9 mouse cellular contexts compared by ENCODE assay signal in the genomic region with DNA sequence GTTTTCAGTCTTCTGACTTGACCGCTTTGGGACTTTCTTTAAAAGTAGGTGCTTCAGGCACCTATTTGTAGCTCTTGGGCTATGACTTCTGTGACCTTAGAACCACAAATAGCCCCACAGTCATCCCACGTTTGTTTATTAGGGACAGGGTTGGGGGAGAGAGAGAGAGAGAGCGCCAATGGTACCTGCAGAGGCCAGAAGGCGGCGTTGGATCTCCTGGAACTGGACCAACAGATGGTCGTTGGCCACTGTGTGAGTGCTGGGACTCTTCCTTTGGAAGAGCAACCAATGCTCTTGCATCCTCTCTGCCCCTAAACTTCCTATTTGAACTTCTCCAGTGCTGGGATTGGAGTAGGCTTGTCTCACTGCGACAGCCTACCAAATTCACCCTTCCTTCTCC. TPM values are rescaled to one million over a fixed set of nuclear protein-coding genes. Genes with fewer than 3 reads are reported as not detected.
DNase-seq lines count a peak whose midpoint lies in the region; ATAC-seq lines count a peak whose summit lies in the region.
"Had no signal": no experiment of that assay in that cellular context is flagged by ENCODE, and none has a peak within 500 bp of the region (broad histone marks: within the 10 kb centered on the region; RNA-seq: fewer than 3 reads in every experiment).

No protein-coding gene starts in this region.

- no peak for ATAC-seq in hindbrain, embryonic 14.5 days (ENCODE audit: low FRiP score)
- ATAC-seq in forebrain, embryonic 16.5 days = no peak
- no peak for ATAC-seq in liver, embryonic 15.5 days (ENCODE audit: insufficient read depth)
- ATAC-seq in megakaryocyte, adult 5-6 weeks (ENCODE audit: poor library complexity, severe bottlenecking) = no peak
- ATAC-seq in frontal cortex, adult (ENCODE audit: low TSS enrichment) = no peak

- 0 out of 2 replicates have a peak overlapping the region, but pooled peaks have one; percentile 13 for H3K4me2 ChIP-seq in hindbrain, embryonic 14.5 days (replicated peaks)
- no peak overlapping the region for H3K4me2 ChIP-seq in forebrain, embryonic 16.5 days (ENCODE audit: low read length)
- H3K4me2 ChIP-seq in liver, embryonic 15.5 days = peak overlapping the region; percentile 2; the same call in 1 of the 2 replicates

- H3K27me3 ChIP-seq in hindbrain, embryonic 14.5 days (ENCODE audit: control insufficient read depth, insufficient read depth, low read length) = no peaks in the 10 kb centered on the region
- H3K27me3 ChIP-seq in hindbrain, embryonic 10.5 days (ENCODE audit: insufficient read depth, poor library complexity, severe bottlenecking) = peaks cover 5% of the 10 kb centered on the region; the same call in 1 of the 2 replicates
- no peaks in the 10 kb centered on the region for H3K27me3 ChIP-seq in forebrain, embryonic 16.5 days (replicated peaks; ENCODE audit: control insufficient read depth, insufficient read depth, low read length)
- H3K27me3 ChIP-seq in liver, embryonic 15.5 days = peaks cover 10% of the 10 kb centered on the region

- no peaks in the 10 kb centered on the region for H3K9me3 ChIP-seq in hindbrain, embryonic 14.5 days (ENCODE audit: control insufficient read depth, low read length)
- H3K9me3 ChIP-seq in hindbrain, embryonic 10.5 days = no peaks in the 10 kb centered on the region
- H3K9me3 ChIP-seq in forebrain, embryonic 16.5 days (ENCODE audit: control insufficient read depth, low read length) = no peaks in the 10 kb centered on the region
- H3K9me3 ChIP-seq in liver, embryonic 15.5 days (replicated peaks) = no peaks in the 10 kb centered on the region

- H3K27ac ChIP-seq in hindbrain, embryonic 14.5 days = no peak overlapping the region
- H3K27ac ChIP-seq in hindbrain, embryonic 10.5 days = no peak overlapping the region; the same call in 1 of the 2 replicates
- H3K27ac ChIP-seq in brown adipose tissue, adult 24 weeks (replicated peaks; ENCODE audit: low read depth, low read length) = peak overlapping the region; percentile 58
- H3K27ac ChIP-seq in forebrain, embryonic 16.5 days (ENCODE audit: low read length) = peak overlapping the region; percentile 20; the same call in 1 of the 2 replicates
- H3K27ac ChIP-seq in liver, embryonic 15.5 days (replicated peaks) = peak overlapping the region; percentile 73

- peaks cover 44% of the 10 kb centered on the region for H3K4me1 ChIP-seq in hindbrain, embryonic 14.5 days (replicated peaks; ENCODE audit: control insufficient read depth, insufficient read depth, low read length)
- H3K4me1 ChIP-seq in hindbrain, embryonic 10.5 days (replicated peaks) = peaks cover 70% of the 10 kb centered on the region
- H3K4me1 ChIP-seq in brown adipose tissue, adult 24 weeks (ENCODE audit: control insufficient read depth, insufficient read depth, insufficient read length, low read length) = peaks cover 28% of the 10 kb centered on the region
- H3K4me1 ChIP-seq in forebrain, embryonic 16.5 days (replicated peaks; ENCODE audit: control insufficient read depth, insufficient read depth, low read length) = peaks cover 56% of the 10 kb centered on the region
- H3K4me1 ChIP-seq in liver, embryonic 15.5 days (replicated peaks) = peaks cover 95% of the 10 kb centered on the region

- no peak for DNase-seq in hindbrain, embryonic 14.5 days (ENCODE audit: low spot score)
- DNase-seq in hindbrain, embryonic 10.5 days (ENCODE audit: low spot score) = no peak
- DNase-seq in c-Kit-positive CD71-positive TER-119-positive erythroid progenitor cells, embryonic 14.5 days (ENCODE audit: low spot score) = no peak

- no peaks in the 10 kb centered on the region for H3K36me3 ChIP-seq in hindbrain, embryonic 14.5 days (replicated peaks; ENCODE audit: control insufficient read depth, insufficient read depth)
- H3K36me3 ChIP-seq in hindbrain, embryonic 10.5 days = no peaks in the 10 kb centered on the region
- H3K36me3 ChIP-seq in forebrain, embryonic 16.5 days (ENCODE audit: control insufficient read depth, insufficient read depth) = no peaks in the 10 kb centered on the region
- H3K36me3 ChIP-seq in liver, embryonic 15.5 days (replicated peaks) = no peaks in the 10 kb centered on the region

- WGBS in hindbrain, embryonic 14.5 days = 41% methylated on average over 7 of the region's 7 CpGs
- WGBS in hindbrain, embryonic 10.5 days = 35% methylated on average over 7 of the region's 7 CpGs
- WGBS in forebrain, embryonic 16.5 days = 33% methylated on average over 7 of the region's 7 CpGs
- WGBS in liver, embryonic 15.5 days (ENCODE audit: insufficient replicate concordance) = 28% methylated on average over 7 of the region's 7 CpGs

- H3K4me3 ChIP-seq in hindbrain, embryonic 14.5 days (replicated peaks; ENCODE audit: low read length) = no peak overlapping the region
- H3K4me3 ChIP-seq in hindbrain, embryonic 10.5 days = no peak overlapping the region
- H3K4me3 ChIP-seq in brown adipose tissue, adult 24 weeks (ENCODE audit: insufficient read depth, low read depth, low read length) = no peak overlapping the region
- H3K4me3 ChIP-seq in forebrain, embryonic 16.5 days (replicated peaks; ENCODE audit: low read length) = no peak overlapping the region
- H3K4me3 ChIP-seq in liver, embryonic 15.5 days (replicated peaks) = no peak overlapping the region
- H3K4me3 ChIP-seq: erythroblast, embryonic 14.5 days had no signal

- no peak overlapping the region for H3K9ac ChIP-seq in hindbrain, embryonic 14.5 days
- H3K9ac ChIP-seq in forebrain, embryonic 16.5 days (replicated peaks; ENCODE audit: low read depth, low read length) = no peak overlapping the region
- H3K9ac ChIP-seq in liver, embryonic 15.5 days = no peak overlapping the region

RNA-seq across cellular contexts. Expression of a gene that starts 8.1 kb away (rescaled TPM):
- 23.6 and 24.1 TPM in 2 replicates for polyA plus RNA-seq in hindbrain, embryonic 14.5 days (2014; fragmentation: Nextera tagmentation; extraction: Ambion mirVana)
- 24.4 and 25.2 TPM in 2 replicates for polyA plus RNA-seq in hindbrain, embryonic 10.5 days (2016; fragmentation: Nextera tagmentation; extraction: Ambion mirVana)
- 36.3 and 40.8 TPM in 2 replicates for polyA plus RNA-seq in brown adipose tissue, adult 24 weeks (2012; ENCODE audit: insufficient read depth, insufficient read length, missing spikeins)
- polyA plus RNA-seq in forebrain, embryonic 16.5 days (2015; fragmentation: Nextera tagmentation; extraction: Ambion mirVana) = 27.7 and 32.0 TPM in 2 replicates
- polyA plus RNA-seq in liver, embryonic 15.5 days (2015; fragmentation: Nextera tagmentation; extraction: Ambion mirVana) = 5.2 and 5.8 TPM in 2 replicates
- total RNA-seq in megakaryocyte, adult 5-6 weeks (2015) = 73.7 and 74.9 TPM in 2 replicates
- 111 and 119 TPM in 2 replicates for total RNA-seq in megakaryocyte, adult 5-6 weeks (2017)

RNA-seq across cellular contexts. Expression of a gene that starts 12.1 kb away (rescaled TPM):
- polyA plus RNA-seq in hindbrain, embryonic 14.5 days (2014; fragmentation: Nextera tagmentation; extraction: Ambion mirVana) = 3.4 and 4.1 TPM in 2 replicates
- polyA plus RNA-seq in hindbrain, embryonic 10.5 days (2016; fragmentation: Nextera tagmentation; extraction: Ambion mirVana) = 1.2 and 1.5 TPM in 2 replicates
- polyA plus RNA-seq in brown adipose tissue, adult 24 weeks (2012; ENCODE audit: insufficient read depth, insufficient read length, missing spikeins) = 78.3 and 90.9 TPM in 2 replicates
- polyA plus RNA-seq in forebrain, embryonic 16.5 days (2015; fragmentation: Nextera tagmentation; extraction: Ambion mirVana) = 3.8 and 4.0 TPM in 2 replicates
- 0.63 and 0.85 TPM in 2 replicates for polyA plus RNA-seq in liver, embryonic 15.5 days (2015; fragmentation: Nextera tagmentation; extraction: Ambion mirVana)
- 0.11 and 0.25 TPM in 2 replicates for total RNA-seq in megakaryocyte, adult 5-6 weeks (2015)
- 0.12 and 0.37 TPM in 2 replicates for total RNA-seq in megakaryocyte, adult 5-6 weeks (2017)

RNA-seq across cellular contexts. Expression of a gene that starts 17.5 kb away (rescaled TPM):
- 49.3 and 57.4 TPM in 2 replicates for polyA plus RNA-seq in hindbrain, embryonic 14.5 days (2014; fragmentation: Nextera tagmentation; extraction: Ambion mirVana)
- 49.5 and 55.9 TPM in 2 replicates for polyA plus RNA-seq in hindbrain, embryonic 10.5 days (2016; fragmentation: Nextera tagmentation; extraction: Ambion mirVana)
- 9.2 and 16.9 TPM in 2 replicates for polyA plus RNA-seq in brown adipose tissue, adult 24 weeks (2012; ENCODE audit: insufficient read depth, insufficient read length, missing spikeins)
- polyA plus RNA-seq in forebrain, embryonic 16.5 days (2015; fragmentation: Nextera tagmentation; extraction: Ambion mirVana) = 52.5 and 54.6 TPM in 2 replicates
- polyA plus RNA-seq in liver, embryonic 15.5 days (2015; fragmentation: Nextera tagmentation; extraction: Ambion mirVana) = 14.4 and 16.2 TPM in 2 replicates
- total RNA-seq in megakaryocyte, adult 5-6 weeks (2015) = 35.6 and 39.9 TPM in 2 replicates
- total RNA-seq in megakaryocyte, adult 5-6 weeks (2017) = 32.1 and 33.2 TPM in 2 replicates

RNA-seq across cellular contexts. Expression of a gene that starts 46.8 kb away (rescaled TPM):
- polyA plus RNA-seq in hindbrain, embryonic 14.5 days (2014; fragmentation: Nextera tagmentation; extraction: Ambion mirVana) = 165 and 181 TPM in 2 replicates
- polyA plus RNA-seq in hindbrain, embryonic 10.5 days (2016; fragmentation: Nextera tagmentation; extraction: Ambion mirVana) = 12.8 and 22.2 TPM in 2 replicates
- 64.4 and 82.3 TPM in 2 replicates for polyA plus RNA-seq in brown adipose tissue, adult 24 weeks (2012; ENCODE audit: insufficient read depth, insufficient read length, missing spikeins)
- polyA plus RNA-seq in forebrain, embryonic 16.5 days (2015; fragmentation: Nextera tagmentation; extraction: Ambion mirVana) = 177 and 182 TPM in 2 replicates
- 7.2 and 7.6 TPM in 2 replicates for polyA plus RNA-seq in liver, embryonic 15.5 days (2015; fragmentation: Nextera tagmentation; extraction: Ambion mirVana)
- total RNA-seq in megakaryocyte, adult 5-6 weeks (2015) = 10.0 and 11.6 TPM in 2 replicates
- 8.0 and 9.0 TPM in 2 replicates for total RNA-seq in megakaryocyte, adult 5-6 weeks (2017)

RNA-seq across cellular contexts. Expression of a gene that starts 49.4 kb away (rescaled TPM):
- polyA plus RNA-seq in hindbrain, embryonic 14.5 days (2014; fragmentation: Nextera tagmentation; extraction: Ambion mirVana) = 12.0 and 12.9 TPM in 2 replicates
- 1.1 and 2.2 TPM in 2 replicates for polyA plus RNA-seq in hindbrain, embryonic 10.5 days (2016; fragmentation: Nextera tagmentation; extraction: Ambion mirVana)
- 0.40 TPM in 1 of 2 replicates, not detected in the other for polyA plus RNA-seq in brown adipose tissue, adult 24 weeks (2012; ENCODE audit: insufficient read depth, insufficient read length, missing spikeins)
- 4.5 and 7.3 TPM in 2 replicates for polyA plus RNA-seq in forebrain, embryonic 16.5 days (2015; fragmentation: Nextera tagmentation; extraction: Ambion mirVana)
- polyA plus RNA-seq in liver, embryonic 15.5 days (2015; fragmentation: Nextera tagmentation; extraction: Ambion mirVana) = 0.24 and 0.28 TPM in 2 replicates
- total RNA-seq in megakaryocyte, adult 5-6 weeks (2015) = 0.25 and 0.49 TPM in 2 replicates
- 0.51 TPM in 1 of 2 replicates, not detected in the other for total RNA-seq in megakaryocyte, adult 5-6 weeks (2017)
- polyA plus RNA-seq: erythroblast, embryonic 14.5 days had no signal

Comparison
In these comparisons a context has a peak if more than half of its experiments do, and no peak if none do; other contexts are left out.
1. H3K27ac ChIP-seq: peak in brown adipose tissue, adult 24 weeks (single experiment), forebrain, embryonic 16.5 days (single experiment) and liver, embryonic 15.5 days (single experiment); none in hindbrain, embryonic 14.5 days (single experiment) and hindbrain, embryonic 10.5 days (single experiment).
2. RNA of a gene that starts 12.1 kb away (polyA plus RNA-seq): 78.3 to 90.9 TPM in brown adipose tissue, adult 24 weeks; 3.4 to 4.1 TPM in hindbrain, embryonic 14.5 days, 3.8 to 4.0 TPM in forebrain, embryonic 16.5 days, 1.2 to 1.5 TPM in hindbrain, embryonic 10.5 days and 0.63 to 0.85 TPM in liver, embryonic 15.5 days; every median in the first group is over 10 times any median in the second.